Mouse (Mus musculus) urinary bladder, postnatal 14 days (tissue): ENCODE results near the gene Rpl31.

ENCODE experiments used
- DNase-seq: peaks from one replicate; pipeline ENCODE4 v3.0.0; 2021; ENCODE audit warnings: low spot score

The Rpl31 gene

DNA sequence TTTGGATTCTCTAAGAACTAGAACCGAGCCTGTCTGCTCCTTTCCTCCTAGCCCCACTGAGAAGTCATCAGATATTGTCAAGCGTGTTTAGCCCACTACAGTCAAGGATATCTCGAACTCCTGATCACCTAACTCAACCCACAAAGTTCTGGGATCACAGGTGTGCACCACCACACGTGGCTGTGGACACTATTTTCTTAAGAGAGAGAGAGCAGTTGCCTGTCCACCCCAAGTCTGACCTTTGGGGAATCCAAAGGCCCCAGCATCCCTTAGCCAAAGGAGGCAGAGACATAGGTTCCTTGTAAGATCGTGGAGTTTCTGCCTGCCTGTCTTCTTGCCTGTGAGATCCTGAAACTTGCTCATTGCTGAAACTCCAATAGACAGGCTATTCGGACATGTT, 597 bp upstream of the Rpl31 start:
- no peak for DNase-seq

DNA sequence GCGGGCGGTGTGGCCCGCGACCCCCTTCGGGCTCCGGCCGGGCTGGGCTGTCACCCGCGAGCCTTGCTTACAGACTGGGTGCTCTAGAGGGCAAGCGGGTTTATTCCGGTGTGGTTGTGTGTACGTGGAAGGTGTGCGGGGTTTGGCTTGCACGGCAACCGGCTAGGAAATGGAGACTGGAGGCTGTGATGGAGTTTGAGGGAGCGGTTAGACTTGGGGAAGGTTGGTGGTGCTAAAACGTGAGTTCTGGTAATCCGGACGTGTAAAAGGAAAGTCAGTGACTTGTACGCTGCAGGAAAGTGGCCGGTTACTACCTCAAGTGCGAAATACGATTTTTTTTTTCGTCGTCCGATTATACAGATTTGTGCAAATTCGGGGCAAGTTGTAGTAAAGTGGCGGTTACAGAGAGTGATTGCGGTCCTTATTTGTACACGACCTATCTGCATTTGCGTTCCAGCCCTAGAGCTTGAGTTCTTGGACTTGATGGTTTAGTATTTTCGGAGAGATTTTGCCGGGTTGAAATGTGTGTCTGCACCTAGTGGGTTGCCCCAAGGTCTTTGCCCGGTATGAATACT, 712 bp downstream of the Rpl31 start:
- DNase-seq: no peak

DNA sequence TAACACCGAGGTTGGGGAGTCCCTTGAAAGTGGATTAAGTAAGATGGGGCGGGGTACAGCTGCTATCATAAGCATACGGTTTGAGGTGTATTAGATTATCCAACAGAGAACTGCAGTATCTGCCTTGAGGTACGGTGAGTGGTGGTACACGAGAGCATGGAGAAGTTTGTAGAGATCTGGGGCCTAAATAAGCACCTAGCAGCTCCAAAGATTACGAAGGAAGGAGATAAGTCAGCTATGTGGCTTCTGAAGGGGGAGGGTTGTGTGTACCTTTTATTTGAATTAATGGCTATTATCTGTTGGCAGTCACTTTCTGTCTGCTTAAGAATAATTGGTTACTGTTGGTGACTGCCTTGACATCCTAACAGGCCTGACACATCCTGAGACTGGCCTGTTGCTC, 2.8 kb downstream of the Rpl31 start:
- no peak for DNase-seq

DNA sequence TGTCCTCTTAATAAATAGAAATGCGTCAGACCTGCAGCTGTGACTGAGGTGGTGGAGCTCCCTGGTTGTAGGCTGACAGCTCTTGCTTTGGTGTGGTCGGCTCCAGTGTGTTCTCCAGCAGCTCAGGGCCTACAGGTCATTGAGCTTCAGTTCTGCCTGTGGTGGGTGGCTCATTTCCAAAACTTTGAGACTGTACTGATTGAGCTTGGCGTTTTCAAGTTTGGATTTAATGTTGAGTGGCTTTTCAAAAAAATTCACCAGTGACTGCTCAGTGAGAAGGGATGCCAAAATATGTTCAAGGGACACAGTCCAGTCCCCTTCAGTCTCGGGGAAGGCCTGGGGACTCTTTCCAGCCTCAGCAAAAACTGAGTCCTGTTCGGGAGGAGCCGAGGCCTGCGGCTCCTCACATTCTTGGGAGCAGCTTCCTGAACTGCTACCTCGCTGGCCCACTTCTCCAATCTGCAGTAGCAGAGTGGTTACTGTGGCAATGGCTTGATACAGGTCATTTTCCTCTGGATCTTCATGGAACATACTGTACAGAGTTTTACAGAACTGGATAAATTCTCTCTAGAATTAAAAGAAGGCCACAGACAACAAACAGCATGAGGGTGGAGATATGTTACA, 4.7 kb downstream of the Rpl31 start:
- DNase-seq: no peak

DNA sequence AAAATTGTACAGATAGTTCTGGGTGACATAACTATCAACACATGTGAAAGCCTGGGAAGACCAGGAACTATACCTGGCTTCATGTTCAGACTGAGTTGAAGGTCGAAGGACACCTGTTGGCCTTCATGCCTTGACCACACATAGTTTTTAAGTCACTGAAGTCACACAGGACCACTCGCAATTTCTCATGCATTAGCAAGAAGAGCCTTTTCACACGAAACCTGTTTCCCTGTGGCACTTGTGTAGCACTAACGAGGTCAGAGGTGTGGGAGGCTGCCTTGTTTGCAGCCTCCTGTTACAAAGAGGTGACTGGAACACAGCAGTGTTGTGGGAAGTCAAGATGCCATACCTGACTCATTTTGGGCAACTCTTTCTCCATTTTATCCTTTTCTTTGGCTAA, 5.7 kb downstream of the Rpl31 start:
- no peak for DNase-seq

DNA sequence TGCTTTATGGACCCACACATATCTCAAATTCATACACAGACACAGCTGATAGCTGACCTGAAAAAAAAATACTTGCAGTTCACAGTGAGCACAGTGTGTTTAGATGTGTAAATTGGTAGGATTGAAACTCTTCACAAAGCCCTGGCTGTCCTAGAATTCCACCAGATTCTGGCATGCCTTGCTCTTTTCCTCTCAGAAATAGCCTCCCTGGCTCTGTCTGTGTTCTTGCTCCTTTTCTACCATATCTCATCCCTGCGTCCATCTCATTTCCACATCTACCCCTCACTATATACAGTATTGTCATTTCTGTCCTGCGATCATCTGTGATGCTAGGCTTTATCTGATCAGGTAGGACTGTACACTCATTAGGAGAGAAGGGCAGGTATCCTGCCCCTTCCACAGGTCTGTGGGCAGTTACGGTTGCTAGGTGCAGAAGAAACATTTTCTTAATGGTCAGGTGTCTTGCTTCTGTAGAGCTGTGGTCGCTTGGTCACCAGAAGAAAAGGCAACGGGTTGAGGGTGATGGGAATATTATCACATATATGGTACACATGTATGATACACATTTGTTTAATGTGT, 6.7 kb downstream of the Rpl31 start:
- no peak for DNase-seq

DNA sequence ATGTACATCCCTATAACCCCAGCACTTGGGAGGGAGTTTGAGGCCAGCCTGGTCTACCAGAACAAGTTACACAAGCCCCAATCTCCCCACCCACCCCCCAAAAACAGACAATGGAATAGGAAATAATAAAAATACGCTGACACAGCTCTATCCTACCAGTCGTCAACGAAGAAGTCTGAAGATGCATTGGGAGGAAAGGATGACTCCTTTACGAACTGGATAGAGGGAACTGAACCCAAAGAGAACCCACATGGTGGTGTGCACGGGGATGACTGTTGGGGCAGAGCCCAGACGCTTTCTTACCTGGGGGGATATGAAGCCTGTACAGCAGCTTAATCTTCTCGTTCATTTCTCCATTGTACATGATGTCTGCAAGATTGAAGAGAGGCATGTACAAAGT, 8.5 kb downstream of the Rpl31 start:
- no peak for DNase-seq

DNA sequence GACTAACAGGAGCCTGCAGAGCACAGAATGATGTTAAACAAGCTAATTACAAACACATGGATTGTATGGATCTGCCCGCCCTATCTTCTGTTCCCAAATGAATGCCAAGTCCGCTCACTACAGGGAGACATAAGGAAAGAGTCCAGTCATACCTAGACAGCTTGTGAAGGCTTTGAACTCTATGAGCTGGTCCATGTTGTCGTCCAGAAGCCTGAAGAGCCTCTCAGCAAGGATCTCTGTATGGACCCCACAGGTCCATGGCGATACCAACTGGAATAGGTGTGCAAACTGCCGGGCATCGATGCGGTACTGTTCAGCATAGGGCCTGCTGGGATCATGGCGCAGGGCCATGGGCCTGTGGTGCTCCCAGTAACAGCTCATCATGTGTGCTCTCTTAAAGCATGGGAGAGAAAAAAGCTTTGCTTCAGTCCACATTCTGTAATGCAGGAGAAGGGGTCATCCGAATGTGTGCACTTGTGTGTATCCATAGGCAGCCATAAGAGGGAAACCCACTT, 9.1 kb downstream of the Rpl31 start:
- DNase-seq: no peak

DNA sequence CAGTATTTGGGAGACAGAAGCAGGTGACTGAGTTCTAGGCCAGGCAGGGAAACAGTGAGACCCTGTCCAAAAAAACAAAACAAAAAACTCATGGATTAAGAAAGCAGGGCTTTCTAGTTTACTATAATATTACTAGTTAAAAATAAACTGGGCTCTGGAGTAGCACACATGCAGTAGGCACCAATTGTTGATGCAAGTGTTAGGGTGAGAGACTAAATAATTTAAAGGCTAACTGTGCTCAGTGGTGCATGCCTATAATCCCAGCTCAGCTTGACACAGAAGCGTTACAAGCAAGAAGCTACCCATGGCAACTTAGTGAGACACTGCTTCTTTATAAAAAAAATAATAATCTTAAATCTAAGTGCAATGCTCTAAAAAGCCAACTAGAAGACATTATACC, 10.9 kb downstream of the Rpl31 start:
- DNase-seq: no peak

DNA sequence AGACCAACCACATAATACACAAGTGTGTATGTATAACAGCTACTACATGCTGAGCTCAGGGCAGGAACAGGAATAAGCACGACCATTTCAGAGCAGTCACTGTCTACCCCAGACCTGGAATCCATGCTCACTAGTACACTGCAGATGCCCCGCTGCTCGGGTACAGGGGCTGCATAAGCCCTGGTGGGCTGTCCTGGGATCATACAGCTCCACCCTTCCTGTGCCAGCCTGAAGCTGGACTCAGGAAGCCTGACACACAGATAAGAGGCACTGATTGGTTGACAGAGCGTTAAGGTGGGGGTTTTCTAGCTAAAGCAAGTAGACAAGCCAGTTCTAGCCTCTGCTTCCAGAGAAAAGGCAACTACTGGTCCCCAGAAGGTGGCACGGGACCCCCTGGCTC, 11.4 kb downstream of the Rpl31 start:
- DNase-seq: no peak

DNA sequence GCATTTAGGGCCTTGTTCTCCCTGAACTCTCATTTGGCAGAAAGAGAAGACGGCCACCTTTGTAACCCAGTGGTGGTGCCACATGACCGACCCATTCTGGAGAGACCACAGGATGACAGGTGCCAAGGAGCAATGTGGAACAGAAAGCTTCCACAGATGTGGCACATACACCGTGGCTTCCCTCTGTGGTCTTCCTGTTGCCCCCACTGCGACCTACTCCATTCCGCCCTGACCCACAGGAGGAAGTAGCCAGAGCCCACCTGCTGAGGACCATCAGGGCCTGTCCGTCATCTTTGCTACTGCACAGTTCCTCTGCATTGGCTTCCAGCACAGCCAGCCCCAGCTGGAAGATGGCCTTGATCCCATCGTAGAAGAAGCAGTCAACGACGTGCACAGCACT, 13.4 kb downstream of the Rpl31 start:
- DNase-seq: no peak

DNA sequence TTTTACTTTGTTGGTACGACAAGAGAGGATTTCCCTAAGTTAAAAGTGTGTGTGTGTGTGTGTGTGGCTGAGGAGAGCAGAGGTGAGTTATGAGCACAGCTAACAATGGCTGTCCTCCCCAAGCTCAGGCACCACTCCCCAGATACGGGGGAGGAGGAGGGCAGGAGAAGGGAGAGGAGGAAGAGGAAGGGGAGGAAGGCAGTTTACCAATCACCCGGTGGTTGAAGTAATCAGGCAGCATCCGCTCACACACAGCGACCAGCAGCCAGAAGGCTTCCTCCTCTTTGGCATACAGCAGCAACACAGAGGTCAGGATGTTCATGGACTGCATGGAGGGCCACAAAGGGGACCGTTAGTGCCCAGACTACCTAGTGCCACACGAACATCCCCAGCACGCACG, 17.3 kb downstream of the Rpl31 start:
- DNase-seq: no peak

DNA sequence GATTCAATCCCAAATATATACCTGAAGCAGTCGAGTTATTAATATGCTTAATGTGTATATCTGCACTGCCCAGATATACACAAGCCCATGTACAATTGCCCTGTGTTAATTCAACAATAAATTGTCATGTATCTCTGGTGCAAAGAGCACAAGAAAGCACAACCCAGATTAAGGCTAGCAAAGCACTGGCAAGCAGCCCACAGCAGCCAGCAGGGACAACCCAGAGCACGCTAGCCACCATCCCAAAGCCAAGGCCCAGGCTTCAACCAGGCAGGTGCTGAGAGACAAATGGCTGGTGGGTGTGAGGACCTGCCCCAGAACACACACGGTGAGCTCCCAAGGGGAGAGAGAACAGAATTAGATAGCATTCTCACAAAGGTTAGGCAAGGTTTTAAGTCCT, 18.8 kb downstream of the Rpl31 start:
- DNase-seq: no peak

DNA sequence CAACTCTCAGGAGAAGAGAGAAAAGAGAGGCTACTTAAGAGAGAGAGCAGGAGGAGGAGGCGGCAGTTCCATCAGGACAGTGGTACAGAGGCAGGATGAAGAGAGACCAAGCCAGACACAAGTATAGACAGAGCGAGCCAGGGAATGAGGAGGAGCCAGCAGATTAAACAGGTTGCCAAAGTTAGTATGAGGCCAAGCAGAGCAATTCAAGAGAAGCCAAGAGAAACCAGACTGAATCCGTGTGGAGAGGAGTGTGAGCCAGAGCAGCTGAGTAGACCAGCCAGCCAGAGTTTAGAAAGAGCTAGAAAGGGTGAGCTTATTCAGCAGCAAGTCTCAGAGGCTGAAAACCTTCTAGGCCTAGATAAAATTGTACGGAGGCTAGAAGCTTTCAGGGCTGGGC, 19.9 kb downstream of the Rpl31 start:
- DNase-seq: peak; percentile 26

DNA sequence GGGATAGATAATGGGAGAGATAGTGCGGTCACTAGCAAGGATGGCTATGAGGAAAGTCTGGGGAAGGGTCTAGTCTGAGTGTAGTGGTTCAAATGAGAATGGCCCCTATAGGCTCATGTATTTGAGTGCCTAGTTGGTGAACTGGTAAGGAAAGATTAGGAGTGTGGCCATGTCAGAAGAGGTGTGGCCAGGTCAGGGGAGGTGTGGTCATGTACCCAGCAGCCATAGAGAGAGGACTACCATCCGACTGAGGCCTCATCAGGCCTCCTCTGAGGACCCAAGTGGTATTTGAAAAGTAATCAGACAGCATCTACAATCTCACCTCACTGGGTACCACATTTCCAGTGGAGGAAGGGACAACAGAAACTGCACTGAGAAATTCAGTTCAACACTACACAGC, 20.5 kb downstream of the Rpl31 start:
- no peak for DNase-seq

DNA sequence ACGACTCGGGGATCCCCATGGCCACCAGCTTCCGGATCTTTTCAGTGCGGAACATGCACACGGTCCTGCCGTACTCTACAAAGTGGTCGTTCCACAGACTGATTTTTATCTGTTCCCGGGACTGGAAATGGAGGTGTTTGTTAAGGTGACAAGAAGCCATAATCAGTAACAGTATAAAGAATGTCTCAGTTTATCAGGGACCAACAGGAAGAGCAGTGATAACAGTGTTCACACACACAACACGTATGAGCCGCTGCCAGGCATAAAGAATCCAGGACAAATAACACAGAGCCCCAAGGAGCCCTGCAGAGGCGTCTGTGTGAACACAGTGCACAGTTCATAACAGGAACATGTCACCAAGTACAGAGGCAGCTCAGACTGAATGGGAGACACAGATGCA, 21.7 kb downstream of the Rpl31 start:
- no peak for DNase-seq

DNA sequence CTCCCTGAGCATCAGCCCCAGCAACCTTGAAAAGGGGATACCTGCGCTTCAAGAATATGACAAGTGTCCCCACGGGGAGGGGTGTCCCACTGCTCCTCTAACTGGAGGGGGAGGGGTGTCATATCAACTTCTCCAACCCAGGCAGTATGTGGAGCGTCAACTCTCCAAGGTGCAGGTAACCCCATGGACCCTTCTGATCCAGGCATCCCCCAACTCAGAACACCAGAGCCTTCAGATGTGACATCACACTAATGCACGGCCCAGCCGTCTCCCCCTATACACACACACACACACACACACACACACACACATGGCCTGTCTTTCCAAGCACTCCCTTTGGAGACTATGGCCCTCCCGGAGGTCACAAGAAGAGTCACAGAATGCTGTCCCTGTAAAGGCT, 24.0 kb downstream of the Rpl31 start:
- DNase-seq: no peak

DNA sequence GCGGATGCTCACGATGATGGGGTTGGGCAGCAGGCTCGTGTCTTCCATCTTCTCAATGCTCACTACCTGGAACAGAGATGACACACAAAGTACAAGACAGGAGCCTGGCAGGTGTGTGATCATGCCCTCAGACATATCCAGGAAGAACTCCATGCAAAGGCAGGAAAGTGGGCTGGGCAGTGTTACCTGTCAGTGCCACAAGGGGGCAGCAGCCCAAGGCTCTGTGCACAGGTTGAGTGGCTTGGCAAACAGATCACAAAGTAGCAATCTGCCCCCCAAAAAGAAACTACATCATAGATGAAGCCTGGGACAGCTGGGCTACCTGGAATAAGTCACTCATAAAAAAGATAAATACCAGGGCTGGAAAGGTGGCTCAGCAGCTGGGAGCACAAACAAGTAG, 24.5 kb downstream of the Rpl31 start:
- peak; percentile 80 for DNase-seq

DNA sequence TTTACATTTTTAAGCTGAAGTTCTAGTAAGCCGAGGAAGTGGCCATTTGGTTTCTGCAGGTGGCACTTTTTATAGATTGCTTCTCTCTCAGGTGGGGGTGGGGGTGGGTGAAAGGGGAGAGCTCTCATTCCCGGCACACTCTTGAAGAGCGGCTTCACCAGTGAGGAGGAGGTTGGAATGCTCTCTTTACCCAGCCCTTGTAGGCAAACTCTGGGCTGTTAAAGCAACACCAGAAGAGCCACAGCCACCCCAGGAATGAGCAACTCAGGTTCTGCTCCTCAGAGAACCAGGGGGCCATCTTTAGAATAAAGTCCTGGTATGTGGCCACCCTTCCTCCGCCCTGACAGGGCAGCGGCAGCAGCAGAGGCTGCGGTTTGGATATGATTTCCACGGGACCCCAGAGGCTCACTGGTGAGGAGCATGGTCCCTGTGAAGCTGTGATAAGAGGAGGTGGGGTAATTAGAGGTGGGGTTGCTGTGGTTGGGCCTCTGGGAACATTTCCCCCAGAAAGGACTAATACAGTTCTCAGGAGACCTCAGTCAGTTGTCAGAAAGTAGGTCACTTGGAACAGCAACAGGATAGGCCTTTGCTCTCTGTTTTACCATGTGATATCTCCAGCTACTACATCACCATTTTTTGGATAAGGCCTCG, 25.7 kb downstream of the Rpl31 start:
- DNase-seq: no peak

DNA sequence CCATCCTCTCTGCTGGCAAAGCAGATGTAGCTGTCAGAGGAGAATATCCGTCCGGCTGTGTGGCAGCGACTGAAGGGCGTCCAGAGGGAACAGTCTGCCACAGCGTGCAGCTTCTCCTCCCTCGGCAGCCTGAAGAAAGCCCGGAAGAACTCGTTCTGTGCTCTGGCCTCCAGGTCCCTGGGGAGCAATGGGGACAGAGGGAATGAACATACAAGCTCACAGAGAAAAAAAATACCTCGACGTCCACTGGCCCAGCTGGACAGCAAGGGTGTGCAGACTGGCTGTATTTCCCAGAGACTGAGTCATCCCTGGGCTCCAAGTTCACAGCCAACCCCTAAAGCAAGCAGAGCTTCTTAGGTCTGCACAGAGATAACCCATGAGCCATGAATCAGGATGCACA, 26.5 kb downstream of the Rpl31 start:
- DNase-seq: no peak

DNA sequence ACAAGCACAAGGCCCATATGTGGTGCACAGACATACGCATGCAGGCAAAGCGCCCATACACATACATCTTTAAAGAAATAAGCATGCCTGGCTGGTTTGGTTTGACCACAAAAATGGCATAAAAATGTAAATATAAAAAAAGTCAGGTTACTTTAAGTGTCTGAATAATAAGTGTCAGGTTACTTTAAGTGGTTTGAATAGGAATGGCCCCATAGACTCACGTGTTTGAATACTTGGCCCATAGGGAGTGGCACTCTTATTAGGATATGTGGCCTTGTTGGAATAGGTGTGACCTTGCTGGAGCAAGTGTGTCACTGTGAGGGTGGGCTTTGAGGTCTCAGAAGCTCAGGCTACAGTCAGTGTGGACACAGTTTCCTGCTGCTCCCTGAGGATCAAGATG, 27.0 kb downstream of the Rpl31 start:
- DNase-seq: no peak

DNA sequence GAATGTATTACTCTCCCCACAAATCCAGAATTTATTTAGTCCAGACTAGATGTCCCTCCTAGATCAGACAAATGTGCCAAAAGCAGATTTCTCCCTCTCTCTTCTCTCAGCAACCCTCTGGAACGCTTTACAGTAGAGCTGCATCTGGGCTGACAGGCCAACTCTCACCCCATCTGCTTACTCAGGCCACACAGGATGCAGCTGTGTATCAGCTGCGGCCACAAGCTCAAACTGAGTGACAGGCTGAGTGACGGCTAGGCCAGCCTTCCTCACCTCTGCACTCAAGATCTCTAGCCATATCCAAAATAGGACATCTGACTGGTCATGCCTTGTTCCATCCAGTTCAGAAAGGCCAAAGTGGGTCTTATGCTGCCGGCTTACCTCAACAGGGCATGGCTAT, 28.7 kb downstream of the Rpl31 start:
- DNase-seq: no peak

DNA sequence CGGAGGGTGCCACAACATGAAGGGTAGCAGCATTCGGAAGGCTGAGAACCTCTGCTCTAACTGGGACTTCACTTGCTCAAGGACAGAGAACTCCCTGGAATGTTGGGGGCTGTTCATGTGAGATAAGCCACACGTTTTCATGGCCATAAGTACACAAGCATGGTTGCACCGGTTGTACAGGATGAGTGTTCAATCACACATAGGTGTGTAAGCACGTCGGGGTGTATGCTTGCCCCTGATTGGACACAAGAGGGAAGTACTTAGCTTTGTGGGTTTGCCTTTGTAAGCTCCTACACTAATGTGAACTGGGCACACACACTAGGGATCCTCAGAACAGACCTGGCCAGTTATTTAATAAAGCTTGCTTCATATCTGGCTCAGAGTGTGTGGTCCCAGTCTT, 30.6 kb downstream of the Rpl31 start:
- no peak for DNase-seq

DNA sequence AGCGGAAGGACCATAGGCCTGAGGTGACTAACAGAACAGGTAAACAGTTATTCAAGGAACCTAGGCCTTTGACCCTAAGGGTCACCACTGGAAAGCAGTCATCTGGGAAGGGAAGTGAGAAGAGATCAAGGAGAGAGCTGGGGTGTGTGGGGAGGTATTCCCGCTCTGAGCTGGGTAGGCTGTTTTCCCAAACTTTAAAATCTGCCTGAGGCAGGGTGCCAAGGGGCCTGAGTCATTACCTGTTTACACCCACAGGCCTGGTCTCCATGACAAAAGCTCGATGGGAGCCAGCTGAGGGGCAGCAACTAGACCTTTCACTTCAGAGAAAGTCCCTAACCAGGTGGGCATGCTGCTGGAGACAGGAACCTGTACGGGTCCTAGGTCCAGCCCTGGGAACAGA, 31.6 kb downstream of the Rpl31 start:
- peak; percentile 74 for DNase-seq
